Mouse (Mus musculus): ENCODE measurements around the gene Olfr699. TPM values are rescaled to one million over a fixed set of nuclear protein-coding genes. Genes with fewer than 3 reads are reported as not detected.

Olfr699 gene
- polyA plus RNA-seq, 1 experiment from 2014 or later: not detected

Other genes with a start within 250 kb of the Olfr699 start
- gene Olfr693, start 112.6 kb downstream of the Olfr699 start, polyA plus RNA-seq (2015; fragmentation: Nextera tagmentation; extraction: Ambion mirVana): not detected in 2 replicates
- gene Olfr694, start 101.4 kb downstream of the Olfr699 start, polyA plus RNA-seq (2015; fragmentation: Nextera tagmentation; extraction: Ambion mirVana): not detected in 2 replicates
- not detected in 2 replicates for gene Olfr695, start 76.8 kb downstream of the Olfr699 start, polyA plus RNA-seq (2015; fragmentation: Nextera tagmentation; extraction: Ambion mirVana)
- not detected in 2 replicates for gene Olfr697, start 50.8 kb downstream of the Olfr699 start, polyA plus RNA-seq (2015; fragmentation: Nextera tagmentation; extraction: Ambion mirVana)
- gene Olfr698, start 37.8 kb downstream of the Olfr699 start, polyA plus RNA-seq (2015; fragmentation: Nextera tagmentation; extraction: Ambion mirVana): not detected in 2 replicates
- gene Olfr700, start 15.6 kb upstream of the Olfr699 start, polyA plus RNA-seq (2015; fragmentation: Nextera tagmentation; extraction: Ambion mirVana): not detected in 2 replicates
- gene Olfr701, start 20.9 kb upstream of the Olfr699 start, polyA plus RNA-seq (2015; fragmentation: Nextera tagmentation; extraction: Ambion mirVana): not detected in 2 replicates
- not detected in 2 replicates for gene Olfr702, start 40.7 kb upstream of the Olfr699 start, polyA plus RNA-seq (2015; fragmentation: Nextera tagmentation; extraction: Ambion mirVana)
- gene Olfr703, start 50.2 kb upstream of the Olfr699 start, polyA plus RNA-seq (2015; fragmentation: Nextera tagmentation; extraction: Ambion mirVana): not detected in 2 replicates
- gene Olfr704, start 70.0 kb upstream of the Olfr699 start, polyA plus RNA-seq (2015; fragmentation: Nextera tagmentation; extraction: Ambion mirVana): not detected in 2 replicates
- not detected in 2 replicates for gene Olfr705, start 83.7 kb upstream of the Olfr699 start, polyA plus RNA-seq (2015; fragmentation: Nextera tagmentation; extraction: Ambion mirVana)
- not detected in 2 replicates for gene Olfr706, start 95.0 kb upstream of the Olfr699 start, polyA plus RNA-seq (2015; fragmentation: Nextera tagmentation; extraction: Ambion mirVana)
- not detected in 2 replicates for gene Olfr707, start 108.0 kb upstream of the Olfr699 start, polyA plus RNA-seq (2015; fragmentation: Nextera tagmentation; extraction: Ambion mirVana)
- gene Olfr1532-ps1, start 114.8 kb upstream of the Olfr699 start, polyA plus RNA-seq (2015; fragmentation: Nextera tagmentation; extraction: Ambion mirVana): not detected in 2 replicates
- gene Olfr709-ps1, start 139.0 kb upstream of the Olfr699 start, polyA plus RNA-seq (2015; fragmentation: Nextera tagmentation; extraction: Ambion mirVana): not detected in 2 replicates
- gene Olfr710, start 155.1 kb upstream of the Olfr699 start, polyA plus RNA-seq (2015; fragmentation: Nextera tagmentation; extraction: Ambion mirVana): not detected in 2 replicates
- not detected in 2 replicates for gene Olfr6, start 170.7 kb upstream of the Olfr699 start, polyA plus RNA-seq (2015; fragmentation: Nextera tagmentation; extraction: Ambion mirVana)
- not detected in 2 replicates for gene Olfr711, start 182.3 kb upstream of the Olfr699 start, polyA plus RNA-seq (2015; fragmentation: Nextera tagmentation; extraction: Ambion mirVana)
- not detected in 2 replicates for gene Olfr2, start 212.9 kb upstream of the Olfr699 start, polyA plus RNA-seq (2015; fragmentation: Nextera tagmentation; extraction: Ambion mirVana)
- not detected in 2 replicates for gene Olfr713, start 238.0 kb upstream of the Olfr699 start, polyA plus RNA-seq (2015; fragmentation: Nextera tagmentation; extraction: Ambion mirVana)